Mouse (Mus musculus): ENCODE measurements around the gene Add1.

Add1 gene

DNA sequence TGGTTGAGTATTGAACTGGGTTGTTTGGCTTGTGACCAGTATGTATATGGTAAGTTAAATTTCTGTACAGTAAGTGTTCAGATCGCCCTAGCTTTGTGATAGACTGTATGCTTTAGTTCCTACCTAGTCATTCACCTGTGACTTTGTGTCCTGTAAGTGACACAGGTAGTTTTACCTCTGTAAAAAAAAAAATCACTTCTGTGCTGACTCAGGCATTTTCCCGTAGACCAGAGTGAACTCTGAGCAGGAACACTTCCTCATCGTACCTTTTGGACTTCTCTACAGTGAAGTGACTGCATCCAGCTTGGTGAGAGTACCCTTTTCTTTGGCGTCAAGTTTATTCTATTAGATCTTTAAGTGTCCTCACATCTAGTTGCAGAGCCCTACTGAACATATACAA is 36.5 kb downstream of the Add1 start:
- DNase-seq: no peak

DNA sequence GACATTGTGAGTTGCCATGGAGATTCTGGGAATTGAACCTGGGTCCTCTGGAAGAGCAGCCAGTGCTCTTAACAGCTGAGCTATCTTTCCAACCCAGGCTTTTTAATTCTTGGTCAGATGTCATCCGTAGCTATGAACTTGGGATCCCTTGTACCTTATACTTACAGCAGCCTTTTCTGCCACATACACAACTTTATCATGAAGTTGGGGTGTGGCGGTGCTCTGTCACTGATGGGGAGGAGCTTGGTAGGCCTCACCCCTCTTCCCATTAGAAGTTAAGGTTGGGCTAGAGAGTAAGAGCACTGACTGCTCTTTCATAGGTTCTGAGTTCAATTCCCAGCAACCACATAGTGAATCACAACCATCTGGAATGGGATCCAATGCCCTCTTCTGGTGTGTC is 59.5 kb downstream of the Add1 start:
- no peak for DNase-seq

DNA sequence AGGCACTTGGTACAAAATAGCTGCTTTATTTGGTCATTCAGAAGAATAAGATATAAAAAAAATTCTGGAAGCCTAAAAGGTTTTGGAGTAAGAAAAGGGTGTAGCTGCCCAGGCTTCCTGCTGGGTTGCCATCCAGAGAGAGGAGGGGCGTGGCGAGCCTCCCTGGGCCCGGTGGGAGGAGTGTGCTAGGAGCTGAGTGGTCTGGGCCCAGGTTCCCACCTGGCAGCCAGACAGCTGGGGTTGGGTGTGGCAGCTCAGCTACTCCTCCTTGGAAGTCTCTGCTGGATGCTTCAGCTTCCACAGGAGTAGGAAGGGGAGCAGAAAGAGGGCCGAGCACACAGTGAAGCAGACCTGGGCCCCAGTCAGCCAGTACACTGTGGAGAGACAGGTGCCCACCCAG is 60.2 kb downstream of the Add1 start:
- peak in 1 of 2 experiments; percentile 37 for DNase-seq

DNA sequence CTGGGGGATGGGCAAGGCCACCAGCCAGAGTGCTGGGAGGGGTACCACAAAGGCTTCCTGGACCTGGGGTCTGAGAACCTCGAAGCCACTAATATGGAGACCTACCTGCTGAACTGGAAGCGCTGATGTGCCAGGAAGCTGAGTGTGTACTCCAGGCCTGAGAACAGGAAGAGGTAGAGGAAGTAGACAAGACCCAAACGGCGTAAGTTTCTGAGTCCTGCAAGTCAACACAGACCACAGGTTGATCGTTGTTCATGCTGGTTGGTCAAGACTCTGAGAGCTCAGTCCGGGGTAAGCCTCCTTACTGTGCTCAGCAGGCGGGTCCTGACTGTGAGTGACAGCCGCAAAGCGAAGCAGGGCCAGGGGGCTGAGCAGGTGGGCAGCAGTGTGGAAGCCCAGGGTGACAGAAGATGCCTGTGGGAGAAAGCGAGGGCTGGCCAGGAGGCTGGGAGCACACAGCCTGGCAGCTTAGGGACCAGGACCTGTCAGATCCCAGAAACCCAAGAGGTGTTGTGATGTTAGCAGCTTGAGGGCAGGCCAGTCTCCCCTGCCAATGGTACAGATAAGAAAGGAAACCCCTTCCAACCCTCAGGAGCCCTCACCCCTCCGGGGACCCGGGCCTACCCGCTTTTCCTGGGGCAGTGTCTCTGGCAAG is 61.4 kb downstream of the Add1 start:
- DNase-seq: no peak

DNA sequence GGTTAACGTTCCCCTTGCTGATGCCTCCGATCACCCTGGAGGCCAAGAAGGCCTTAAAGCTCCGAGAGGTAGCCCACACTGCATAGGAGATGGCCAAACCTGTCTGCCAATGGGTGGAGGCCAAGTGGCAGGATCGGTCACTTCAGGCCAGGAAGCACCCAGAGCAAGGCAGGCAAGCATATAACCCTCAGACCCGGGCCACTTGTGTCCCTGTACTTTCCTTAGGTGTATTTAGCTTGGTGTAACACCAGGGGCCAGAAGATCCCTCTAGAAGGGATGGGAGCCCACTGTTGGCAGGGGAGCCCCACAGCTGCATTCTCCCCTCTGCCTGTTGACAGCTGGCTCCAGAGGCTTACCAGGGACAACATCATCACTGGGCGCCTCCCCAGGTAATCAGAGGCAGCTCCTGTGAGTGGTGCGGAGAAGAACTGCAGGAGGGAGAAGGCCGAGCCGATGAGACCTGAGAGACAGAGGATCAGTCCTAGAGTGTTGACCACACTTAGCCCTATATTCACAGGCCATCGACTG is 62.3 kb downstream of the Add1 start:
- peak in 1 of 2 experiments; percentile 19 for DNase-seq

DNA sequence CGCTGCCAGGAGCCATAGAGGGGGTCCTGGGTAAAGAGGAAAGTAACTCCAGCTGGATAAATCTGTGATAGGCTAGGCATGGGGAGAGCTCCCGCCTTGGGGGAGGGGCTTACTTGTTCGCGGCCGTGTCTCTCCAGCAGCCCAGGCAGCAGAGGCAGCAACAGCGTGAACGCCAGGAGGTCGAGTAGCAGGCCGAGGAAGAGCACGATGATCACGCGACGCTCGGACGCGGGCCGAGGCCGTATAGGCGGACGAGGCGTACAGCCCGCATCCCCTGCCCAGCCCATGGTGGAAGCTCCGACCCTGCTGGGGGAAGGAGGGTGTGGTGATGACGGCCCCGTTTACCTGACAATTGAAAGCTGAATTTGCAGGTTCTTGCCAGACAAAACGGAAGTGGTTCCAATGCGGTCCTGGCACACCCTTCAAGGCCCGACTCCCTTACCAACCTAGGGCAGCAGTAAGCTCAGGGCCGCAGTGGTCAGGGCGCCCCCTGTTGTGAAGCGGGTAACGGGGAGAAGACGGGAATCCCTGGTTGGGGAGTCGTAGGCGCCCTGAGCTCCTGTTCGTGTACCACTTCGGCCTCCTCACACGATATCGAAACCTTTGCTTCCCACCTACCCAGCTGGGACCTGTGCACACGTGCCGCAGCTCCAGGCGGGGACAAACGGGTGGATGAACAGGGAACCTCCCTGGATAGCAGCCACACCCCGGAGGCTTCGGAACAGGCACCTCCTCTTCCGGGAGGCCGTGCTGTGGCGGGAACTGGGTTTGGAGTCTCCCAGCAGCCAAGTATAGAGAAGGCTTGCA is 63.2 kb downstream of the Add1 start, which contains the start of gene Mfsd10:
Mfsd10 (minus strand) TSS at position 732 of the 807 bp plus-strand sequence.
- DNase-seq: peak; percentile 86 to 90

DNA sequence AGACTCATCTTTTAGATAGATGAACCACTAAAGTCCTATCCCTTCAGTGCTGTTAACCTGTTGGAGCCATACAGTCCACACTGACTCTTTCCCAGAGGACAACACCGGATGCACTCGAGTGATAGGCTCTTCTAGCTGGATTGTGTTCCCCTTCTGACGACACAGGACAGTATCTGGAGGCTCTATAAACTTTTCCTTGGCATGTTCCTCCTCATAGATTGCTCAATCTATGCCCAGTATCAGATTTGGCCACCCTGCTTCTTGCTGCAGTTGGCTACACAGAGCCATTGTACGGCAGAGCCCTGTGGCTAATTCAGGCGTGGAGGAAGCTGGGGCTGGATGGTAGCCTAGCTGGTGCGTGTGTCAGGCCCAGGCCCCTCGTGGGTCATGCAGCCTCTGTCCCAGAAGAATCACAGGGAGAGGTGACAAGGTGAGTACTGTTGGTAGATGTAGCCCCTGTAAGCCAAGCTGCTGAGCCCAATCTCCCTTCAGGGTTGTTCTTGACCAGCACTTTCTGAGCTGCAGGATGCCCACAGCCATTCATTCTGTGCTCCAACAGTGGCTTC is 64.2 kb downstream of the Add1 start:
- no peak for DNase-seq

DNA sequence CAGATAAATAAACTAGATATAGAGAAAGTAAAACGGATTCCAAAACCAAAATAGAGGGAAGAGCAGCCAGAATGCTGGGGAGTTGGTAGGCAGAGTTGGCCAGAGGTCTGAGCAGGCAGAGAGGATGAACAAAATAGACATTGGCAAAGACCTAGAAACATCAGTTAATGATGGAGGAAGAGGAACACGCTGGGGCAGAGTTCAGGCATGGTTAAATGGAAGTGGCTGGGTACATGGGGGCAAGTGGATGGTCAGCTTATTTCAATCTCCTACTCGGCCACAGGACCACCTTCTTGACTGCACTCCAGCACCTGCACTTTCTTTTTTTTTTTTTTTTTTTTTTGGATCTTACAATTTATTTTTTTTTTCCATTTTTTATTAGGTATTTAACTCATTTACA is 68.5 kb downstream of the Add1 start:
- DNase-seq: no peak

DNA sequence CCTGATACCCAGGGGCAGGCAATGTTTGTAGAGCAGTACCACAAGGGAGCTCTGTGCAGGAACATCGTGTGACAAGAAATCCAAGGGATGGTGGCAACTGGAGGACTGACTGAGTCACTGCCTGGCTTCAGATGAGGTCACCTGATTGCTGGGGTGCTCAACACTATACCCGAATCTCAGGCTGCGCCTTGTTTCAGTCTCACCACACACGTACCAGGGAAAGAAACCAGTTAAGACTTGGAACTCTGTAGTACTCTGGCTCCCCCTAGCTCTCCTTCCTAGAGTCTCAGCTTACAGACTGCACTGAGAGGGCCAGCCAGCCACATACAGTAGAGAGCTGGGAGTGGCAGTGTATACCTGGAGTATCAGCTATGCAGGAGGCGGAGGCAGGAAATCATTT is 69.5 kb downstream of the Add1 start:
- DNase-seq: peak; percentile 23 to 50

DNA sequence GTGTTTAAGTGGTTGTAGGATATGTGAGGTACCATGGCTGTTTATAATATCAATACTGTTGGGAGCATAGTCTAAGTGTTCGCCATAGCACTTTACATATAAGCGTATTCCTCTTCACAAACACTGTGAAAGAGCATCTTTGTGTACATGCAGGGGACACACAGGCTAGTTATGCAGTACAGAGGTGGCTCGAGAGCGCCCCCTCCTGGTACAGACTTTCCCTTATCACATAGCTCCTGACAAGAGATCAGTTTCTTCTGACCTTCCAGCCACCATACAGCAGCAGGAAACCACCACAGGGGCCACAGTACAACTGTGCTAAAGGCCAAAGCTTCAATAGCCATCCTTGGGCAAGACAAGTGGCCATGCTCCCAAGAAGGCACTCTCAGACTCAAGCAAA is 74.1 kb downstream of the Add1 start:
- DNase-seq: peak; percentile 77 to 80

DNA sequence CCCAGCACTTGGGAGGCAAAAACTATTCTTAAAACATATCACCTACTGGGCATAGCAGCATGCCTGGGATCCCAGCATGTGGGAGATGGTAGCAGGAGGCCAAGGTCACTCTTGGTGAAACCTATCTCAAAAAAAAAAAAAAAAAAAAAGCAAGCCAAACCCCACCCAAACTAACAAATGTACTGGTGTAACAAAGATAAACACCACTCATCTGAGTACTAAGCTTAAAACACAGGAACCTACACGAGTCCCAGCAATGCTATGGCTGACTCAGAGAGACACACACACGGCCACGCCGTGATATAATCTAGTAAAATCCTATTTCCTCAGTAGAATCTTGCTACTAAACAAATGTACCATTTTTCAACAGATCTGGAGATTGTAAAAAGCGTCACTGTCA is 79.5 kb downstream of the Add1 start:
- DNase-seq: no peak

DNA sequence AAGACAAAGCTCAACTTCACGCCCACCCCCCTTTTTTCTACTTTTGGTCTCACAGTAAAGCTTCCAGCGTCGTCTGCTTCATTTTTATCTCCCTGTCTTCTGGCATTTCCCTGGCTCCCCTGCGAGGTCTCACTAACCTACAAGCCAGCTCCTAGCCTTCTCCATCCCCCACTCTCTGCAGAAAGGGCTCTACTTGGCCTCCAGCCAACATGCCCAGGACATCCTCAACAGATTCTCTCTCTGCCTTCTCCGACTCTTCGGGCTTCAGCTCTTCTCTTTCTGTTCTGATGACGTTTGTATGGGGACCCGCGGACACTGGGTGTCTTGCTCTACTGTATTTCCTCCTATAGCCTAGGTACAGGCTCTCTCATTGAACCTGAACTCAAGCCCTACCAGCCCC is 81.4 kb downstream of the Add1 start:
- DNase-seq: no peak

DNA sequence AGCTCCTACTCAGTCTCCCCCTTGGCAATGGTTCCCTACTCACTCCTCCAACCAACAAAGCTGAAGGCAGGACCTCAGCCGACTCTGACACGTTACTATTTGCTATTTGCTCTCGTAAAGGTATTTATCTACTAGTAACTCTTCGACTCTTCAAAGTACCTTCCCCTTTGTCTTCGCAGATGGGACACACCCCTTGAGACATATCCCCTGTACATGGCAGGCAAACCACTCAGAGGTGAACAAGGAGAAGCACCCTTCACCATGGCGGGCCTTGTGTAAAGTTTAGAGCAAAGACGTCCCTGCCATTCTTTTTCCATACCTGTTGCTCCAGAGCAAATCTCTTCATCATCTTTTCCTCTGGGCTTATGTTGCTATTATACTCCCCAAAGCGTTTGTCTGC is 84.1 kb downstream of the Add1 start:
- DNase-seq: no peak

DNA sequence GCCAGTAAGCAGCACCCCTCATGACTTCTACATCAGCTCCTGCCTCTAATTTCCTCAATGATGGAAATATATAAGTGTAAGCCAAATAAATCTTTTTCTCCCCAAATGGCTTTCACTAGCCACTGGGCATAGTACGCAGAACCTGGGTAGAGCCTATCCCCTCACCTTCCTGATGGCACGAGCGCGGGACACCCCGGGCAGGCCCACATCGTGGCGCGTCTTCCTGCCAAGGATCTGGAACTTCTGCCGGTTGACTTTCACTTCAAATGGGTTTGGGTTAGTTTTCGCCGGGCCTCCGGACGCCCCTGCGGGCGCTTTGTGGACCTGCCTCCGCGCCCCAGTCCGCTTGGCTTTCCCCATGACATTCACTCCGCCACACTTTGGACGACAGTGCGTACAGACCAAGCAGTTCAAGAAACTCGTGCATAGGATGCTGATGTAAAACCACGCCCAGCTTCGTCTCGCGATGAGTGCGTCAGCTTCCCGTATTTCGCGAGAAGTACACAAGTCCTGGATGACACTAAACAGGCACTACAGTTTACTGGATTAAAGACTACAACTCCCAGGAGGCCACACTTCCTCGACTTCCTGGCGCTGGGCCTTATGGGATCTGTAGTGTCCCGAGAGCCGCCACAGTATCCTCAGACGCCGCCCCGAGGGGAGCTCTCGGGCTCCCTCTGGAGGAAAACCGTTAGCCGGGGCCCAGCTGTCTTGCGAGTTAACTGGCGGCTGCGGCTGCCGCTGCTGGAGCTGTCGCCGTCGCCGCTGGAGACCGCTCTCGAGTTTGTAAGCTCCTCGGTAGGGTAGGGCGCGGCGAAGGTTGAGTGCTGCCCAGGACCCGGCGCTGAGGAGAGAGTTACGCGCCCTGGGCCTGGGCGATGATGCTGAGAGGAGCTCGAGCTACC is 86.5 kb downstream of the Add1 start, which contains the start of the genes Nop14 and Grk4:
Nop14 (minus strand) TSS at position 463 of the 905 bp plus-strand sequence.
Grk4 (plus strand) TSS at position 694 of the 905 bp plus-strand sequence.
- DNase-seq: peak; percentile 98 to 99

DNA sequence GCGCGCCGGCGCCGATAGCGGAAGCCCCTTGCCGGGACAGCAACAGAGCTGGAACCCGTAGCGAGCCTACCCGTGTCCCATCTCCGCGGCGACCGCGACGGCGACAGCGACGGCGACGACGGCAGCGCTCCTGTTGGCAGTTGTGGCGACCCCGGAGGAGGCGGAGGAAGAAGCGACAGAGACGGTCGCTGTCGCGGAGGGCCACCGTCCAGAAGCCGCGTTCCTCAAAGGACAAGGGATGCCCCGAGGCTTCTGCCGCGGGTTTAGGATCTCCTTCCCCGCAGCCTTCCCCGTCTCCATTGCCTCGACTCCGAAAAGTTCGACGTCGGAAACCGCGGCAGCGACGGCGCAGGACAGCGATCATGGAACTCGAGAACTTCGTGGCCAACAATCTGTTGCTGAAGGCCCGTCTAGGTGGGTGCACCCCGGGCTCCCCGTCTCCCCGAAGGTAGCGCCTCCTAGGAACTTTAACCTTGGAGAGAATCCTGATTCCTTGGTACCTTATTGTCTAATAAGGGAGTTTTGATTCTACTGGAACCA is 87.2 kb downstream of the Add1 start:
- DNase-seq: no peak

DNA sequence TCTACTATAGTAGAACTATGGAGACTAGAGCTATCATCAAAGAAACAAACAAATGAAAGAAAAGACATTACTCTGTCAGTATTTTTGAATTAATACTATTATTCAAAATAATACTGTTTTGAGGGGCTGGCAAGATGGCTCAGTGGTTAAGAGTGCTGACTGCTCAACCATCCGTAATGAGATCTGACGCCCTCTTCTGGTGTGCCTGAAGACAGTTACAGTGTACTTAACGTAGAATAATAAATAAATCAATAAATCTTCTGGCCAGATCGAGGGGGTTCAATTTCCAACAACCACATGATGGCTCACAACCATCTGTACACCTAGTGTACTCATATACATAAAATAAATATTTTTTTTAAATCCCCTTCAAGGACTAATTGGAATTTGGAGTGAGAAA is 88.4 kb downstream of the Add1 start:
- no peak for DNase-seq

DNA sequence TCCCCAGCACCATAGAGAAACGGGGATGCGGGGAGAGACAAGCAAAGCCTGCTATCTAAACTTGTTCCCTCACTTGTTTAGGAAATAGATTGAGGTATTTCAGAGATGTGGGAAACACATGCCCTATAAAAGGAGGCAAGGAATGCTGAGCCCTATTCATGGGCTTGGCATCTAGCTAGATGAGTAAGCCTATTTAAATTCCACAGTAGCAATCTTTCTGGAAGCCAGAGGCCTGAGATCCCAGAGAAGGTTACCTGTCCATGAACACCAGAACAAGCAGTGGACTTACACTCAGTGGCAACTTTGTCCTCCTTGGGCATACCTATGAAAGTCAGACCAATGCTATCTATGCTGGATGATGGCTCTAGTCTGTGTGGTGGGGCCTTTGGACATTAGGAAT is 89.8 kb downstream of the Add1 start:
- no peak for DNase-seq

DNA sequence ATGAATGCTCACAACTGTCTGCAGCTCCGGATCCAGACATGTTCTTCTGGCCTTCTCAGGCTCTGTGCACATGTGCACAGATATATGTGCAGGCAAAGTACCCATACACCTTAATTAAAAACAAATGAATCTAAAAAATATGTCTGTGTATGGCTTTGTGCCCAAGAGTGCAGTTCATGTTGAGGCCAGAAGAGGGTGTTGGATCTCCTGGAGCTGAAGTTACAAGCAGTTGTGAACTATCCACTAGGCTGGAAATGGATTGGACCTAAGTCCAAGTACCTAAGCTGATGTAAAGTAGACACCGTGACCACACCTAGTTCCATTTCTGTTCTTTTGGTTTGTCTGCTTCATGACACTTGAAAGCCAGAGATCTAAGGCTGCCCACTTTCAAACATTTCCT is 96.0 kb downstream of the Add1 start:
- DNase-seq: no peak

DNA sequence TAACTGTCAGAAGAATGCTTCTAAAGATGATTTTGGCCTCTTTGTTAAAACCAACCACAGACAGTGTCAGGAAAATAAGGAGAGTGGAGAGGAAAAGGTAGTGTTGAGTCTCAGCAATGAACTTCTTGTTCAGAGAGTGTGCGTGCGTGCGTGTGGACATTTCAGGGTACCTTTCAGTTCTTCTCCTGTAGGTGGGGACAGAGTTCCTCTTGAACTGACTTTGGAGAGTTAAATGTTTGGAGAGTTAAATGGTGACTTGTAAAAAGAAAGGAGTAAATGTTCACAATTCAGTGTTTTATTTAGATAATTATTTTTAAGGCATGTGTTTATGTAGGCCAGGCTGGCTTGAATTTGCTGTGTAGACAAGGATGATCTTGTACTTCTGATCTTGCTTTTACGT is 96.8 kb downstream of the Add1 start:
- DNase-seq: peak; percentile 9 to 22
